Comparison of ENCODE assay signal across 22 mouse cellular contexts in genomic region chr2:146881623-146882022, GRCm38 (mm10). TPM values are rescaled to one million over a fixed set of nuclear protein-coding genes. Genes with fewer than 3 reads are reported as not detected.
A peak's percentile ranks its signal among the peaks of the same experiment; 100 is the strongest.
DNase-seq lines count a peak whose midpoint lies in the region; ATAC-seq and TF ChIP-seq lines count a peak whose summit lies in the region.
"Had no signal": no experiment of that assay in that cellular context is flagged by ENCODE, and none has a peak within 500 bp of the region (broad histone marks: within the 10 kb centered on the region; RNA-seq: fewer than 3 reads in every experiment).

No protein-coding gene starts in this region.

- H3K27me3 ChIP-seq in lung, embryonic 16.5 days (ENCODE audit: control insufficient read depth, insufficient read depth, low read depth, low read length) = no peaks in the 10 kb centered on the region
- no peaks in the 10 kb centered on the region for H3K27me3 ChIP-seq in lung, postnatal 0 days (replicated peaks; ENCODE audit: insufficient read depth, low read length)
- H3K27me3 ChIP-seq: CH12.LX, Patski had no signal

- peak; percentile 73 for ATAC-seq in lung, embryonic 16.5 days (ENCODE audit: low read depth)
- peak; percentile 89 for ATAC-seq in lung, postnatal 0 days
- ATAC-seq: activated CD4-positive, CD25-positive, alpha-beta regulatory T cell, adult 4 months; CD4-positive, CD25-positive, alpha-beta regulatory T cell, adult 4 months; Patski had no signal

- H3K36me3 ChIP-seq in lung, embryonic 16.5 days (ENCODE audit: control insufficient read depth, insufficient read depth, low read length) = no peaks in the 10 kb centered on the region
- H3K36me3 ChIP-seq in lung, postnatal 0 days (ENCODE audit: insufficient read depth, low read length) = no peaks in the 10 kb centered on the region

- no peak for DNase-seq in lung, postnatal 4 days
- peak; percentile 82 for DNase-seq in lung, postnatal 0 days (ENCODE audit: low spot score)
- DNase-seq in lung, adult 2 months = no peak
- peak; percentile 65 for DNase-seq in lung, postnatal 25 days (ENCODE audit: low spot score)
- DNase-seq in lung, postnatal 14 days = no peak
- peak; percentile 65 for DNase-seq in lung, postnatal 36 days
- no peak for DNase-seq in lung, postnatal 10 days
- DNase-seq: adrenal gland, adult 2 months; adrenal gland, adult 8-10 months; adrenal gland, postnatal 10 days; adrenal gland, postnatal 14 days; adrenal gland, postnatal 25 days; adrenal gland, postnatal 36 days; B cell, adult 2 months; cerebellum, adult 11 months; cerebellum, adult 11-12 months had no signal

- peaks cover 2% of the 10 kb centered on the region for H3K4me1 ChIP-seq in lung, embryonic 16.5 days (replicated peaks; ENCODE audit: control insufficient read depth, insufficient read depth, low read length)
- peaks cover 2% of the 10 kb centered on the region; the same call in 1 of the 2 replicates for H3K4me1 ChIP-seq in lung, postnatal 0 days (ENCODE audit: insufficient read depth, low read depth, low read length)
- no peaks in the 10 kb centered on the region; the same call in 1 of the 2 replicates for H3K4me1 ChIP-seq in lung, adult 2 months (ENCODE audit: control insufficient read depth, insufficient read depth, low read length)

- no peak for TF ChIP-seq EP300 in lung, postnatal 0 days (IDR thresholded peaks at IDR 0.05)

- H3K4me2 ChIP-seq in lung, embryonic 16.5 days (ENCODE audit: low read depth, low read length) = no peak overlapping the region
- H3K4me2 ChIP-seq in lung, postnatal 0 days (replicated peaks; ENCODE audit: low read depth, low read length) = no peak overlapping the region

- H3K9me3 ChIP-seq in lung, embryonic 16.5 days (ENCODE audit: control insufficient read depth, low read length) = no peaks in the 10 kb centered on the region
- no peaks in the 10 kb centered on the region for H3K9me3 ChIP-seq in lung, postnatal 0 days (ENCODE audit: low read length)
- H3K9me3 ChIP-seq: G1E had no signal

- no peak overlapping the region for H3K9ac ChIP-seq in lung, embryonic 16.5 days (ENCODE audit: low read length)
- no peak overlapping the region for H3K9ac ChIP-seq in lung, postnatal 0 days (replicated peaks; ENCODE audit: low read depth)

- no peak for TF ChIP-seq CTCF in lung, postnatal 0 days (IDR thresholded peaks at IDR 0.05)
- no peak for TF ChIP-seq CTCF in lung, adult 2 months (IDR thresholded peaks at IDR 0.05; ENCODE audit: insufficient read depth, low read length)

- H3K27ac ChIP-seq in lung, embryonic 16.5 days (ENCODE audit: low read length) = no peak overlapping the region
- H3K27ac ChIP-seq in lung, postnatal 0 days (ENCODE audit: low read length) = no peak overlapping the region

- TF ChIP-seq POLR2A in lung, adult 2 months (IDR thresholded peaks at IDR 0.05; ENCODE audit: borderline replicate concordance, extremely low read depth, low read depth, low read length) = no peak

- H3K4me3 ChIP-seq in lung, embryonic 16.5 days (ENCODE audit: low read length) = no peak overlapping the region
- no peak overlapping the region for H3K4me3 ChIP-seq in lung, postnatal 0 days (ENCODE audit: low read depth, low read length)
- H3K4me3 ChIP-seq in lung, adult 2 months (replicated peaks; ENCODE audit: extremely low read depth, low read depth, low read length) = no peak overlapping the region

- WGBS in lung, embryonic 16.5 days = 80% methylated on average over 4 of the region's 4 CpGs
- WGBS in lung, postnatal 0 days = 76% methylated on average over 4 of the region's 4 CpGs
- 79% methylated on average over 4 of the region's 4 CpGs for WGBS in lung, adult 2 months

RNA-seq across cellular contexts. Expression of gene Kiz, which starts 26.0 kb away (rescaled TPM):
- polyA plus RNA-seq in lung, embryonic 16.5 days (2015; fragmentation: Nextera tagmentation; extraction: Ambion mirVana) = 38.2 and 39.3 TPM in 2 replicates
- 26.6 and 30.7 TPM in 2 replicates for polyA plus RNA-seq in lung, postnatal 0 days (2015; fragmentation: Nextera tagmentation; extraction: Ambion mirVana)
- 5.5 and 8.0 TPM in 2 replicates for polyA plus RNA-seq in lung, adult 2 months (2012; rRNA removed)

Comparison
In these comparisons a context has a peak if more than half of its experiments do, and no peak if none do; other contexts are left out.
1. DNase-seq: peak in lung, postnatal 0 days (single experiment), lung, postnatal 25 days (single experiment) and lung, postnatal 36 days (single experiment); none in lung, postnatal 4 days (0 of 2), lung, adult 2 months (single experiment), lung, postnatal 14 days (single experiment) and lung, postnatal 10 days (single experiment).